Mouse (Mus musculus) G1E (cell line): ENCODE measurements around the gene Taf9b.

Source experiments
- CTCF ChIP-seq: IDR thresholded peaks from 2 replicates; pipeline ENCODE4 v1.5.1; 2012; ENCODE audit warnings: low read depth, low read length, inconsistent platforms, mixed read lengths
- GATA1 ChIP-seq: IDR thresholded peaks from 2 replicates; pipeline ENCODE4 v1.6.1; 2012; ENCODE audit warnings: borderline replicate concordance, low read length, inconsistent platforms, mixed read lengths
- GATA2 ChIP-seq: IDR thresholded peaks from 2 replicates; pipeline ENCODE4 v1.6.1; 2012; ENCODE audit warnings: low read depth, low read length, inconsistent platforms, borderline replicate concordance
- POLR2AphosphoS5 ChIP-seq: IDR thresholded peaks from 2 replicates; pipeline ENCODE4 v1.6.1; 2012; ENCODE audit warnings: low read depth, low read length, inconsistent platforms; ENCODE audit not compliant: insufficient replicate concordance
- TAL1 ChIP-seq: conservative IDR thresholded peaks from 2 replicates; pipeline ENCODE4 v1.6.1; 2012; ENCODE audit warnings: low read depth, low read length, inconsistent platforms, mixed read lengths

GRCm38 (mm10) chrX:106209100-106209499, 11.9 kb downstream of the Taf9b start:
- TF ChIP-seq CTCF (no peak), GATA2 (no peak), GATA1 (no peak), POLR2AphosphoS5 (no peak), TAL1 (no peak)
